Mouse (Mus musculus) left cerebral cortex, postnatal 36 days (tissue): ENCODE measurements around the gene Socs2. TPM values are rescaled to one million over a fixed set of nuclear protein-coding genes. Genes with fewer than 3 reads are reported as not detected.

Experiments used
- DNase-seq, 2 experiments: peaks; one replicate each; pipeline ENCODE4 v3.0.0; 2021 to 2022; ENCODE audit warnings: low spot score in 2 of 2, mixed read lengths in 1 of 2
- intact Hi-C: fragments of 180-260 bp; cut with DNase I; formaldehyde crosslinking; loops from one replicate; pipeline ENCODE4 v1.15.1; 2025
- total RNA-seq, 2 experiments: library from RNA; stranded (reverse); gene quantifications; 2 replicates each; pipeline ENCODE4 v1.2.3; 2021

Gene Socs2
- total RNA-seq, 2 experiments from 2014 or later: 26.5 to 38.5 TPM

DNA sequence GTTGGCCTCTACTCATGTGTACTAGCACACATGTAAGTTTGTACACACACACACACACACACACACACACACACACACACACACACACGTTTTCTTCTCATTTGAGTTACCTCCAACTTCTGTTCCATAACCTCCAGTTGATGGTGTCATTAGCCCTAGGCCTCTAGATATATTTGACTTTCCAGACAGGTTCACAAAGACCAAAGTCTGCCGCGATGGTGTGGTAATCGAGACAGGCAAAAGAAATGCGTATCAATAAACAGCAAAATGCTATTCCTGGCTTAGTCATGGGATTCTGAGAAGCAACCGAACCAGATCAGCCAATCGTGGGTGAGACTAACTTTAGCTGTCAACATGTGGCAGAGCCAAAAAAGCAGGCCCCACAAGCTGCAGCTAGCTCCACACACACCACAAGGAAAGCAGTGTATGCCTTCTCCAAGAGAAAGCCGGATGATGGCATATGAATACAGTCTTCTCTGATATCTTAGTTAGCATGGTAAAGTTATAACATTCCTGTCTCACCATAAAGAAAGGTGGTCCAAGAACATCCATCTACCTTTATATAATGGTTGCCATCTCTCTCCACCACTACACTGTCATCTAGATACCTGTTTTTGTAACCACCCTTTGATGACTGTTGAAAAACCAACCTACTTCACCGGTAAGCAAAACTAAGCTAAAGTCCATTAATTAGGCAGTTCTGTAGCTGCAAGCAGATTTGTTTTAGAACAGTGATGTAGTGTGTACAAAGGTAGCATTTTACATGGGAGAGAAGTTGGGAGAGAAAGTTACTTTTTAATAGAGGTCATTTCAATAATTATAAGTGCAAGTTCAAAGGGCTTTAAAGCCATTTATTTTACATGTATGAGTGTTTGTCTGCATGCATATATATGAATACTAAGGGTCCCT is 9.5 kb upstream of the Socs2 start:
- no peak for DNase-seq
- intact Hi-C loops: no loop called here

DNA sequence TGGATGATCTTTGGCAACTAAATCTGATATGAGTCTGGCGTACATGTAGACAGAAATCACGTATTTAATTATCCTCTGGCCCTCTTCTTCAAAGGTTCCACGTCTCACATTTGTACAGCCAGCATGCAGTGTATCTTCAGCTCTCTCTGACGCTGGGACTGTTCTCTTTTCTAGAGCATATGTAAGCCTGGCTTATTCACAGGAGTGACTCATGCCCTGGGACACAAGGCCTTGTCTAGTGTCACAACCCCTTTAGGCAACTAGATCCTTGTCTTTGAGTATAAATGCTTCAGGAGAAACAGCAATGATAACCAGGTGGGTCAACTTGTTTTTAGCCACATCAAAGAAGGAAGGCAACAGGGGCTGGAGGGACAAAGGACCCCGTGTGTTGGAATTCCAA is 5.7 kb upstream of the Socs2 start:
- no peak for DNase-seq
- intact Hi-C loops: no loop called here

DNA sequence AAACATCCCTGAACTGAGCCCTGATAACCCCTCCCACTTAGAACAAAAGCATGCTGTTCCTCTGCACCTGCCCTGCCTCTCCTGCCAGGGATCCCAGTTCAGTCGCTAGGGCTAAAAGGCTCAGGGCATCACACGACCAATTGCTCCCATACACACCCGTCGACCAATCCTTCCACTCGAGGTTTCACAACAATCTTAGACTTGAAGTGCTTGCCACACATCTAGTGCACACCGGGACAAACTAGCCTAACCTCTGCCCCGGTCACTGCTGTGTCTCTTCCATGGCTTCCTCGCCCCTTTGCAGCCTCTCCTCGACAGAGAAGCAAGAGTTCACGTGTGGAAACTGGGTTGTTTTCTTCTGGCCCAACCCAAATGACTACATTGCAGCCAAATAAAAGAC is 3.3 kb upstream of the Socs2 start:
- intact Hi-C loops: no loop called here
- DNase-seq: no peak

DNA sequence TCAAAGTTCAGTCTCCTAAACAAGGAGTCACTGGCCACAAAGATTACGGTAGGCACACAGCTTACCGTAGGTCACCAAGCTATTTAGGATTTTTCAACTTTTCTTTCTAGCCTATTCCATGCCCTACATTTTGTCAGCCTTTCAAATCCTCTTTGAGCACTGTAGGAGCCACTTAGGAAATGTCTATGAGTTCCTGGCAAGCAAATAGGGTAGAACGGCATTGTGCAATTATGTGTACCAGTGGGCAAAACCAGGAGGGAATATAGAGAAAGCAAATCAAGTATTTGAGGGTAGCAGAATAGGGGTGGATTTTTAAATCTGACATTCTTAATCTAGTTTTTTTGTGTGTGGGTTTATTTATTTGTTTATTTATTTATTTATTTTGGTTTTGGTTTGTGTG is 2.7 kb upstream of the Socs2 start:
- intact Hi-C loops: loop anchor here (2.0 to 5.0 kb wide), 3 partner anchors 157 to 331 kb away; no protein-coding TSS in a partner anchor
- no peak for DNase-seq

DNA sequence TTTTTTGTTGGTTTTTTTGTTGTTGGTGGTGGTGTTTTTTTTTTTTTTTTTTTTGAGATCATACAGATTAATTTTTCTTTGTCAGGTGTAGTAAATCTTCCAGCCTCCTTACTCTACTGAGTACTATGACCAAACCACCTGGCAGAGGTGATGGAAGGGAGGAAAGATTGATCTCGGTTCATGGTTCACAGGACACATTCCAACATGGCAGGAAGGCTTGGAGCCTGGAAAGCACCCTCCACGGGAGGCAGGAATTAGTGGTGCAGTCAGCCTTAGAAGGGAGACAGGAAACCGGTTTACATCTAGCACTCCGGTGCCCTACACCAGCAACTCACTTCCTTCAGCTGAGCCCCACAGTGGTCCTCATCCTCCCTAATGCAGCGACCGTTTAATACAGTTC is 1.7 kb upstream of the Socs2 start:
- intact Hi-C loops: loop anchor here (2.0 to 5.0 kb wide), 3 partner anchors 156 to 330 kb away; no protein-coding TSS in a partner anchor
- no peak for DNase-seq

DNA sequence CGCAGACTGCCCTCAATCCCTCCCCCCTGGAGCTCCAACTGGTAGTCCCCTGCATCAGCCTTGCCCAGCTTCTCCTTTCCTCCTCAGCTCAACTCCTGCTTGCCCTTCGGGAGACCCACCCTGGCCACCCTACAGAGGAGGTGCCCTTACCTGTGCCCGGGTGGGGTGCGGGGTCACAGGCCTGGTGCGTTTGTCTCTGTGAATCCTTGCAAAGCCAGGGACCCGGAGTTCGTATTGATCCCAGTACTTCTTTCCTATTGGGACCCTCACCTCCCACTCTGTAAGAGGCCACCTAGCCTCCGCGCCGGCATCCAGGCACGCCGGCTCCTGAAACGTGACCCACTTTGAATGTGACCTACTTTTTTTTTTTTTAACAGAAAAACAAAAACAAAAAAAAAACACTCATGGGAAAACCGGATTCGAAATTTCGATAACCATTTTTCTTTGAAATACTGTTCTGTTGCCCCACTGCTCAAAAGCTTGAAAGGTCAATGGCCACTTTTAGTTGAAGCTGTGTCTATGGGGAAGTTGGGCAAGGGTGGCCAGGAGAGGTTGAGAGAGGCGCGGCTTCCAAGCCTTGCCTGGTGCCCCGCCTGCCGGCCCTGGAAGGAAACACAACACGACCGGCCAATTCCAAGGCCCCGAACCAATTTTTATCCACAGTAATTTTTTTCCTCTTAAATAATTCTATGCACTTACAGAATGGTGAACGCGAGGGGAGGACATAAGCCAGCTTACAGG is 686 bp upstream of the Socs2 start:
- intact Hi-C loops: loop anchor here (2.0 to 5.0 kb wide), 6 partner anchors 55 to 427 kb away; no protein-coding TSS in a partner anchor
- DNase-seq: peak; percentile 40 to 64

DNA sequence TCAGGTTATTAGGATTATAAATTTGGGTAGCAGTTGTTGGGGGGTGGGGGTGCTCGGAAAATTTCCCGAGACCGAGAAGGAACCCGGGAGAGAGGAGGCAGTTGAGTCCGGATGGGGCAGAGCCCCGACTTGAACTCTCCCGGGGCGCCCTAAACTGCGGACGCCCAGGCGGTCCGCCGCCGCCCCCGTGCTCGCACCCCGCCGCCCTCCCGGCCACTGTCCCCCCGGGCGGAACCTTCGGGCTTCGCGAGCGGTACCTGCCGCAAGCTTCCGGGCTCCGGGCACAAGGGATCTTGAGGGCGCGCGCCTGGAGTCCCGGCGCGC is 657 bp downstream of the Socs2 start:
- no peak for DNase-seq
- intact Hi-C loops: loop anchor here (2.0 to 5.0 kb wide), 5 partner anchors 56 to 426 kb away; no protein-coding TSS in a partner anchor

DNA sequence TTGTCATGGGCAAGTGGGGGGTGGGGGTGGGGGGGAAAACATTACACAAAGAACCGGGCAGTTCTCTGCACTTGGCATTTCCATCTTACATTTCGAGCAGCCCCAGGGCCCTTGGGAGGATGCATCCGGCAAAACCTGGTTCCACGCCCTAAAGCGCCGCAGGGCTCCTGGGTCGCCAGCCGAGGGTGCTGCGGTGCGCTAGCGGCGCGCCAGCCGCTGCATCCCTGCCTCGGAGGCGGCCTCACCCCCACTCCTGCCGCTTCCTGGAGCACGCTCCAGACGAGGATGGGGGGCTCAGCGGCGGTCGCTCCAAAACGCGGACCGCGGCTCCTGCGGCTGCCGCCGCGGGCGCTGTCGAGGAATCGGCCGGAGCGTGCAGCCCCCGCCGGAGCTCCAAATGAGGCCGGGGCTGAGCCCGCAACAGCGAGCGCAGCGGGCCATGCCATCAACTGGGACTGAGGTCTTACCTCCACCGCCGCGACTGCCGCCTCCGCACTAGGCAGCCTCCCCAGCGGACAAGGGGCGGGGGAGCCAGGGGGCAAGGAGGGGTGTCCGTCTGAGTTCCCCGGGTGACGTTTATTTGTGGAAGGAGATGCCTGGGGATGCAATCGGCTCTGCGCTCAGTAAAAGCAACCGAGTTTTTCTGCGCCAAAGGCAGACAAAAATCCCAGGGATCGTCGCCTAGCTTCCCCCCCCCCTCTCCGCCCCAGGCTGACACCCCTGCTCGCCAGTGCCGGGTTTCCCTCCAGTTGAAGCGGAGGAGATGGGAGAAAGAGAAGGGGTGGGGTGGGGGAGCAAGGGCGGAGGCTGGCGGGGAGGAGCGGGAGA is 1.2 kb downstream of the Socs2 start:
- peak; percentile 74 to 78 for DNase-seq

DNA sequence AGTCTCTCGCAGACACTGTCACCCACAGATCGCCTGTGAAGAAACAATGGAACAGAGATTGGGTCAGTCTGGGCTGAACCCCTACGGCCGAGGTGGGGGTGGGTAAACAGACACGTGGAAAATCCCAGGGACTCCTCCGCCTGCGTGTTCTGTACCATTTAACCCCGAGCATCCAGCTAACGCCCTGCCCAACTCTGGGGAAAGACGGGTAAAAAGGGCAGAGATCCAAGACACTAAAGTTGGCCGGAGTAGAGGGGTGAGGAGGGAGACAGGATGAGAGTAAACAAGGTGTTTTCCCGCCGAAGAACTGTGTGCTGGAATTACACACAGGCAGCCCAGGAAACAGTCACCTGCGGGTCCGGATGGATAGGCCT is 1.8 kb downstream of the Socs2 start:
- DNase-seq: no peak
- intact Hi-C loops: loop anchor here (5.0 kb wide), 2 partner anchors 153 to 313 kb away; no protein-coding TSS in a partner anchor

More for the DNA sequence above, 1.2 kb downstream of the Socs2 start:
- intact Hi-C loops: loop anchor here (2.0 to 5.0 kb wide), 5 partner anchors 57 to 425 kb away; no protein-coding TSS in a partner anchor

DNA sequence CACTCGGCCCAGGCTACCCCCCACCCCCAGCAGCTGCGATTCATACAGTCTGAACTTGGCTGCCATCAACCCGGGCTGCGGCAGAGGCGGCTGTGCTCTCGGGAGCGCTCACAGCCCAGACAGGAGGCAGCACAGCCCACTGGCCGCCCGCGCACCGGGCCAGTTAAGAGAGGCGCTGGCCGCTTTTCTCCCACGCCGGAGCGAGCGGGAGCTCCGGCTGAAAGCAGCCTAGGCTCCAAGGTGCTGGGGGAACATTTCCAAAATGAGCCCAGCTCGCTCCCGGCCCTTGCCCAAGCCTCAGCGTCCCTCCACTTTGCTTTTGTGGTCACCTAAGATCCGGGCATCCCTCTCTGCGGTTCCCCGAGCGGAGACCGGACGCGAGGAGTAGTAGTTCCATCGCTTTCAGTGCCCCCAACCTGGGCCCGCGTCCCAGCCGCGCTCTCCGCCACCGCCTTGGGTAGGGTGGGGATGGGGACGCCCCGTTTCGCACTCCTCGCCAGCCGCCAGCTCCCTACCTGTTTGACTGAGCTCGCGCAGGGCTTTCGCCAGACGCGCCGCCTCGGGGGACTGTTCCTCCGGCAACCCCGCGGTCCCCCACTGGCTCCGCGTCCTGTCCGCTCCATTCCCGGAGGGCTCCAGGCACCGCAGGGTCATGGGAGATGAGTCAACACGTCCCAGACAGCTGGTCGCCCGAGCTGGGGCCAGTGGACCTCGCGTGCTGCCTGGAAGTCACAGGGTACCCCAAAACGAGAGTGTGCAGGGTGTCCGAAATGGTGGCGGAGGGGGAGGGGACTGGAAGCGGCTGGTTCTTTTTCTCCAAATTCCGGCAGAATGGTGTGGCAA is 2.4 kb downstream of the Socs2 start:
- intact Hi-C loops: loop anchor here (5.0 kb wide), 2 partner anchors 152 to 312 kb away; no protein-coding TSS in a partner anchor

DNA sequence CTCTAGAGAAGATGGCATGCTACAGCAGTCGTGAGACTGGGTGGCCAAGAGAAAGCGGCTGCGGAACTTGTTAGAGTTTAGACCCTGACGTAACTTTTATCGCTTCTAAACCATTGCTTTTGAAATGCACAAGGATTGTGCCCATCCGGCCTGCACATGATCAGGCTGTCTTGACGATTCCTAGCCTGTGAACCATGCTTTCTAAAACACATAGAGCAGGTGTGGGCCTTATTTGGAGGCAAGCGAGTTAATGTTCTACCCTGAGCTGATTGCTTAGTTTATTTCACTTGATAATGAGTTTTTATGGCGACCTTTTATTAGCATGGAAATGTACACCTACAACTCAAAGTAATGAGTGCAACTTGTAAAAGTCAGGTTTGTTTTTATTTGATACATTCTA is 5.8 kb downstream of the Socs2 start:
- intact Hi-C loops: no loop called here
- no peak for DNase-seq

More for the DNA sequence above, 2.4 kb downstream of the Socs2 start:
- DNase-seq: peak; percentile 58 to 77

DNA sequence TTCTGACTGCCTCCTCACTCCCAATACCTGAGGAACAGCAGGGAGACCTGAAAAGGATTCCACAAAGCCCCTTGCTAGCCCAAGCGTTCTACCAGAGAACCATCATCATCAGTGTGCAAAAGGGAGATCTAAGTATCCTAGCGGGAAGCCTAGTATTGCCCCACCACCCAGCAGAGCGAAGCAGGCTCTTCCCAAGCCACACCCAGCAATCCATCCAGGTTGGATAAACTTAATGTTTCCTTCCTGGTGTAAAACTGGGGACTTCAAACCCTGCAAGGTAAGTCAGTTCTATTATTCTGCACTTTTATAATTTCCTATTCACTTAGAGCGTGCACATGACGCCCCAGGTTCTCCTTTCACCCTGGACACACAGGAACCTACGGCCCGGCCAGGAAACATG is 6.3 kb downstream of the Socs2 start:
- no peak for DNase-seq
- intact Hi-C loops: no loop called here

DNA sequence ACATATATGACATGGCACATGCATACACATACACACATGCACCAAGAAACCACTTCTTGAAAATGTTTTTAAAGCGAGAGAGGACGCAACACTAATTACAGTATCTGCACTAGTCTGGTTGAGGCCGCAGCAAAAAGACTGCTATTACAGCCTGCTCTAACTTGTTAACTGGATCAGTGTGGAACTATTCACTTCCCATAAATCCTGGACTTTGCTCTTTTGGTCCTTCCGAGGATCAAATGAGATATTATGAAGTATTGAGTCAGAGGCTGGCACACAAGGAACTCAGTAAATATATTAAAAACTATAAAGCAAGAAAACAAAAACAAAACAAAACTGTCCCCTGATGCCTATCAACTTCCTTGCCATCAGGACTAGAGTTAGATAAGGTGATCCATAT is 6.8 kb downstream of the Socs2 start:
- intact Hi-C loops: no loop called here
- no peak for DNase-seq

DNA sequence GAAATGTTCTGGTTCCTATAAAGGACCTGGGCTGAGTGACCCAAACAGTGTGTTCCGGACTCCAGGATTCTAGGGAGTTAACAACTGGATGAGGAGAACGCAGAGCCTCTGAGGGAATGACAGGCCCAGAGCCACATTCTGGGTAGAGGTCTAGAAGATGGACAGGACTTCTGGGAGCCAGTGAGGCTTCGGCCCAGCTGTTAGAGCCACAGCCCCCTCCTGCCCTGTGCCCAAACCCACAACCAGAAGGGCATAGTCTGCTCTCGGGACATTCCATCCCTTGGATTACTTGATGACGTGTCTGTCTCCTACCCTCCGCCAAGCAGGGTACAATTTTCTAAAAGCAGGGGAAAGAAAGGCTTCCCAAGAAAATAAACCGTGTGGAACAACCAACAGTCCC is 7.8 kb downstream of the Socs2 start:
- intact Hi-C loops: no loop called here
- no peak for DNase-seq

DNA sequence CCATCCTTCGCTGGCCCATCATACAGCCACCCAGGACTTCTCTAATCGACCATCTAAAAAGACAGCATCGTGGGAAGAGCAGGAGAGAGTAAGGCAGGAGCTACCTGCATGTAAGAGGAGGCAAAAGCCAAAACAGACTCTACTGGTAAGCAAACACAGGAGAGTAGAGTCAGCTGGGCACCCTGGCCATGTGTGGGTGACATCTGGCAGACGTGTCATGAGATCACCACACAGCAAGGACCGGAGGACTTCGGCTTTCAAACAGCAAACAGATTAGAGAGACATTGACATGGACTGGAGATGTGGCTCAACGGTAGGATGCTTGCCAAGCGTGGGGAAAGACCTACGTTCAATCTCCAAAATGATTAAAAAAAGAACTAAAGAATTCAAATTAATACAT is 8.5 kb downstream of the Socs2 start:
- no peak for DNase-seq
- intact Hi-C loops: no loop called here

DNA sequence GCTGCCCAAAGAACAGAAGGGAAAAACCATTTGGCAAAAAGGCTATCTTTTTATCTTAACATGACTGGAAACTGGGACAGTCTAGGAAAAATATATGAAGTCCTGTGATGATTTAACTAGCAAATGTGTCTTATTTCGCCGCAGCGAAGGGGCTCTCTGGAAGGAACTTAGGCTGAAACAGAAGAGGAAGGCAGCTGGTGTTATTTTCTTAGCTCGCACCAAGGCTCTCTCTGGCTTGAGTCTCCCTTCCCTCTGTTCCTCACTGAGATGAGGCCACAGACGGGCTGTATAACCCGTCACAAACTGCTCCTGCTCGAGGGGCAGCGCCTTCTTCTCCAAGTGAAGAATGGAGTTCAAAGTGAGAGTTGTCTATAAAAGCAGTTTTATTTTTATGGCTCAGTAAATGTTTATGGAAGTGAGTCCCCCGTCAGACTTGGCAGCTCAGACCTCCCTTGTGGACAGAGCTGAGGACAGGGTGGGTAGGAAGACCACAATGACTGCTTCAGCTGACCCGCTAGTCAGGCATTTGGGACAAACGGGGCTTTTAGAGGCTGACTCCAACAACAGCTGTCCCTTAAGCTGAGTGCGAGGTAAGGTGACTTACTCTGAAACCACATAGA is 9.3 kb downstream of the Socs2 start:
- DNase-seq: no peak
- intact Hi-C loops: no loop called here

DNA sequence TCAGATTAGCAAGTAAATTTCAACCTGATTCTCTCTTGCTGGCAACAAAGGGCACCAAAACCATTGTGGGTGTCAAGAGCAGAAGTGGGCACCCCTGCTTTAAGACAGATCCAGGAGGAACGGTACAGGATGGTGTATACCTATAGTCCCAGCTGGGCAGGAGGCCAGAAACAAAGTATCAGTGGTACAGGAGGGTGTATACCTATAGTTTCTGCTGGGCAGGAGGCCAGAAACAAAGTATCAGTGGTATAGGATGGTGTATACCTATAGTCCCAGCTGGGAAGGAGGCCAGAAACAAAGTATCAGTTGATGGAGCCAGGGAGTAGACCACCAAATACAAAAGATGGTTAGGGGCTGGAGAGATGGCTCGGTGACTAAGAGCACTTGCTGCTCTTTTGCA is 12.2 kb downstream of the Socs2 start:
- intact Hi-C loops: no loop called here
- DNase-seq: no peak

DNA sequence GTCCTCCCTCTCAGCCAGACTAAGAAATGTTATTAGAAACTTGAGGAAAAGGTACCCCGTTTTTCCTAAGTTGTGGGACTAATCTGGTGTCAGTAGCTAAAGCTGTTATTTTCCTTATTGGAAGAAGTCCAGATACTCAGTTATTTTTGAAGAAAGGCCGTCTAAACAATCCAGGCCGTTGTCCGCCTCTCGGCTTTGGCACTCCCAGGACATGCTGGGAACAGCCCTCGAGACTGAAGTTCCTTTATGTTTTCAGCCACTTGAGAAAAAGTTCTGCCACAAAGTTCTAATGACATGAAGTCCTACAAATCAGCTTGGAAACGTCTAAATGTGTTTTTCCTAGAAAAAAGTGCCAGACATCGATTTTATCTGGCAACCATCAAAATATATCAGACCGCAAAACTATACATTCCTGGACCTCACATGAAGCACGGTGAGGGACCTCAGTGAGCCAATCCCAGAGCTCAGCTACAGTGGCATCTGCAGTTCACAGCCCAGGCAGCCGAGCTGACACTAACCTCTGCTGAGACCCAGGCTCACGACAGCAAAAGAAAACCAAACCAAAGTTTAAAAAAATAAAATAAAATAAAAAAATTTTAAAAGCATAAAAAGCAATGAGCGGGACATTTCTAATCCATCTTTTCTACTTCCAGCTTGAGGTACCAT is 17.2 kb downstream of the Socs2 start:
- no peak for DNase-seq
- intact Hi-C loops: no loop called here
